Mouse (Mus musculus): ENCODE measurements around the gene Plac9a. TPM values are rescaled to one million over a fixed set of nuclear protein-coding genes. Genes with fewer than 3 reads are reported as not detected.

Plac9a gene
- polyA plus RNA-seq, 1 experiment = 0.10 TPM

- H3K27me3 ChIP-seq (ENCODE audit: control insufficient read depth, insufficient read depth, insufficient read length) = no peaks in the 10 kb centered on the region
- no peak overlapping the region for H3ac ChIP-seq (ENCODE audit: control insufficient read depth, insufficient read length)
- H3K36me3 ChIP-seq (ENCODE audit: control insufficient read depth, insufficient read depth) = no peaks in the 10 kb centered on the region
- peaks cover 25% of the 10 kb centered on the region for H3K79me2 ChIP-seq (ENCODE audit: control insufficient read depth, insufficient read depth)
- no peak overlapping the region for H3K4me2 ChIP-seq (ENCODE audit: low read depth)
- no peak overlapping the region for H3K4me3 ChIP-seq
- TF ChIP-seq POLR2AphosphoS2 (IDR thresholded peaks at IDR 0.05; ENCODE audit: insufficient read length, low read depth) (no peak), MAX (IDR thresholded peaks at IDR 0.05; ENCODE audit: low read depth) (no peak), TCF12 (IDR thresholded peaks at IDR 0.05; ENCODE audit: insufficient read depth, poor library complexity, severe bottlenecking) (no peak), USF1 (IDR thresholded peaks at IDR 0.05; ENCODE audit: low read depth) (no peak), CEBPB (IDR thresholded peaks at IDR 0.05; ENCODE audit: insufficient read depth, poor library complexity, severe bottlenecking) (no peak), SRF (IDR thresholded peaks at IDR 0.05; ENCODE audit: control insufficient read depth, insufficient read length, low read depth) (no peak)
Measured at GRCm38 (mm10) chr14:25839791-25840190, 63.1 kb downstream of the Plac9a start.

DNA sequence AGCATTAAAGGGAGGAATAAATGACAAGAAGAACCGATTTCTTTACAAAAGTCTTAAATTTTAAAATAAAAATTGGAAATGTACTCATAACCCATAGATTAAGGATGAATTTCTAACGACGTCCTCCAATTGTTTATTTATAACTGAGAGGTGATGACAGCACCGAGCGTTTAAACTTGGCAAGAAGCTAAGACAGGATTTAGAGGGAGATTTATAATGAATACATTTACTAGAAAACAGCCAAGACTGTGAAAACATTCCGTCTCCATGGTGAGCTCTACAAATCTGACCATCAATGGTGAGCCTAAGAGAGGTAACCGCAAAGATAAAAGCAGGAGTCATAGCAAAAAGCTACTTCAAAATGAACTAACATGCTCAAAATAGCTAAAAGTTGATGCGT lies 64.5 kb downstream of the Plac9a start:
- Histone ChIP-seq H3K36me3 (ENCODE audit: control insufficient read depth, insufficient read depth) (no peaks in the 10 kb centered on the region), H3K27me3 (ENCODE audit: control insufficient read depth, insufficient read depth, insufficient read length) (no peaks in the 10 kb centered on the region), H3K4me3 (no peak overlapping the region), H3ac (ENCODE audit: control insufficient read depth, insufficient read length) (no peak overlapping the region), H3K4me2 (ENCODE audit: low read depth) (no peak overlapping the region), H3K79me2 (ENCODE audit: control insufficient read depth, insufficient read depth) (peaks cover 11% of the 10 kb centered on the region)
- no peak for TF ChIP-seq E2F4 (IDR thresholded peaks at IDR 0.05; ENCODE audit: insufficient read depth)
- no peak for TF ChIP-seq CEBPB (IDR thresholded peaks at IDR 0.05; ENCODE audit: insufficient read depth, poor library complexity, severe bottlenecking)
- TF ChIP-seq MYOG (IDR thresholded peaks at IDR 0.05; ENCODE audit: control insufficient read depth in 1 of 3, insufficient read depth in 1 of 3, insufficient read length in 2 of 3, low read depth in 2 of 3) = no peak
- no peak for TF ChIP-seq USF1 (IDR thresholded peaks at IDR 0.05; ENCODE audit: low read depth)
- TF ChIP-seq POLR2A (IDR thresholded peaks at IDR 0.05; ENCODE audit: insufficient read length, low read depth) = no peak
- no peak for TF ChIP-seq MAX (IDR thresholded peaks at IDR 0.05; ENCODE audit: low read depth)
- TF ChIP-seq TCF12 (IDR thresholded peaks at IDR 0.05; ENCODE audit: insufficient read depth, poor library complexity, severe bottlenecking) = no peak
- TF ChIP-seq TCF3 (IDR thresholded peaks at IDR 0.05; ENCODE audit: insufficient read length, low read depth) = no peak
- no peak for TF ChIP-seq MYOD1 (IDR thresholded peaks at IDR 0.05; ENCODE audit: control insufficient read depth in 1 of 3, insufficient read length in 2 of 3, low read depth in 2 of 3)
- no peak for TF ChIP-seq POLR2AphosphoS2 (IDR thresholded peaks at IDR 0.05; ENCODE audit: insufficient read length, low read depth)
- TF ChIP-seq SRF (IDR thresholded peaks at IDR 0.05; ENCODE audit: control insufficient read depth, insufficient read length, low read depth) = no peak
- no peak for TF ChIP-seq REST (IDR thresholded peaks at IDR 0.05; ENCODE audit: insufficient read depth, insufficient read length)

Other genes with a start within 250 kb of the Plac9a start
- 14.1 TPM for gene Ppif, start 208.9 kb downstream of the Plac9a start, polyA plus RNA-seq (2012; fragmentation: generic; extraction: Trizol)
- gene Zcchc24, start 134.1 kb downstream of the Plac9a start, polyA plus RNA-seq (2012; fragmentation: generic; extraction: Trizol) = 86.2 TPM
- gene Anxa11, start 60.9 kb downstream of the Plac9a start, polyA plus RNA-seq (2012; fragmentation: generic; extraction: Trizol) = 140 TPM
- gene Tmem254a, start 24.6 kb upstream of the Plac9a start, polyA plus RNA-seq (2012; fragmentation: generic; extraction: Trizol) = 1.4 TPM
- not detected for gene Cphx1, start 35.2 kb upstream of the Plac9a start, polyA plus RNA-seq (2012; fragmentation: generic; extraction: Trizol)
- not detected for gene Duxbl1, start 75.5 kb upstream of the Plac9a start, polyA plus RNA-seq (2012; fragmentation: generic; extraction: Trizol)
- 0.61 TPM for gene Gm9780, start 139.6 kb upstream of the Plac9a start, polyA plus RNA-seq (2012; fragmentation: generic; extraction: Trizol)
- gene Tmem254c, start 164.3 kb upstream of the Plac9a start, polyA plus RNA-seq (2012; fragmentation: generic; extraction: Trizol) = 4.2 TPM
- gene Cphx2, start 178.4 kb upstream of the Plac9a start, polyA plus RNA-seq (2012; fragmentation: generic; extraction: Trizol) = not detected
- 0.23 TPM for gene Cphx3, start 179.2 kb upstream of the Plac9a start, polyA plus RNA-seq (2012; fragmentation: generic; extraction: Trizol)
- 0.22 TPM for gene Duxbl2, start 215.2 kb upstream of the Plac9a start, polyA plus RNA-seq (2012; fragmentation: generic; extraction: Trizol)

Measured in myocyte (in vitro differentiated cells).